Mouse (Mus musculus) limb, embryonic 14.5 days (tissue): Measurements from ENCODE around the gene Fam104a. TPM values are rescaled to one million over a fixed set of nuclear protein-coding genes. Genes with fewer than 3 reads are reported as not detected.

Experiments used
- ATAC-seq: fragments of 200-750 bp; cut with Nextera tagmentation; 2 replicates; pipeline ENCODE4 v1.8.0; 2017; ENCODE audit warnings: low read depth, moderate number of reproducible peaks, moderate TSS enrichment; ENCODE audit not compliant: low FRiP score
- DNase-seq: peaks from one replicate; pipeline ENCODE4 v3.0.0-alpha.2; 2015; ENCODE audit warnings: low spot score
- H3K27ac ChIP-seq: fragments of 300-500 bp; sonication (generic); replicated peaks from 2 replicates; pipeline ENCODE4 v1.5.1; 2014; ENCODE audit warnings: low read depth, mild to moderate bottlenecking, low read length, moderate library complexity, mixed read lengths
- H3K27me3 ChIP-seq: fragments of 300-500 bp; sonication (generic); 2 replicates; pipeline ENCODE4 v1.6.1; 2014; ENCODE audit warnings: low read length, mixed read lengths; ENCODE audit not compliant: control insufficient read depth, insufficient read depth
- H3K36me3 ChIP-seq: fragments of 300-500 bp; sonication (generic); 2 replicates; pipeline ENCODE4 v1.6.1; 2014; ENCODE audit warnings: mild to moderate bottlenecking, low read length, moderate library complexity, mixed read lengths; ENCODE audit not compliant: control insufficient read depth, insufficient read depth
- H3K4me1 ChIP-seq: fragments of 300-500 bp; sonication (generic); 2 replicates; pipeline ENCODE4 v1.6.1; 2014; ENCODE audit warnings: antibody characterized with exemption, low read length, mixed read lengths; ENCODE audit not compliant: control insufficient read depth, insufficient read depth
- H3K4me2 ChIP-seq: fragments of 300-500 bp; sonication (generic); replicated peaks from 2 replicates; pipeline ENCODE4 v1.6.1; 2014; ENCODE audit warnings: low read depth, mild to moderate bottlenecking, low read length, moderate library complexity; ENCODE audit not compliant: severe bottlenecking
- H3K4me3 ChIP-seq: fragments of 300-500 bp; sonication (generic); replicated peaks from 2 replicates; pipeline ENCODE4 v1.5.1; 2014; ENCODE audit warnings: low read length
- H3K9ac ChIP-seq: fragments of 300-500 bp; sonication (generic); 2 replicates; pipeline ENCODE4 v1.6.1; 2014; ENCODE audit warnings: mild to moderate bottlenecking, low read depth, low read length, moderate library complexity; ENCODE audit not compliant: severe bottlenecking
- H3K9me3 ChIP-seq: fragments of 300-500 bp; sonication (generic); 2 replicates; pipeline ENCODE4 v1.6.1; 2016; ENCODE audit warnings: low read length; ENCODE audit not compliant: control insufficient read depth
- POLR2A ChIP-seq: fragments of 200-500 bp; IDR thresholded peaks from 2 replicates; pipeline ENCODE4 v1.8.0; 2012; ENCODE audit warnings: inconsistent platforms, mild to moderate bottlenecking, moderate library complexity, borderline replicate concordance; ENCODE audit not compliant: insufficient read depth, insufficient read length; ENCODE audit errors: extremely low read depth
- WGBS: fragments of 180-500 bp; shearing (Covaris S2); extraction: QIAGEN DNeasy Blood & Tissue Kit; methylation state at CpG from one replicate; pipeline ENCODE4 v1.1.7; 2014; 5-methylcytosine and 5-hydroxymethylcytosine counted together
- polyA plus RNA-seq, 2 experiments: library from polyadenylated mRNA; depleted of rRNA in 1 of 2; stranded (reverse) in 1 of 2; unstranded in 1 of 2; fragments of >200 nt; fragmentation: Nextera tagmentation in 1 of 2; extraction: Ambion mirVana in 1 of 2; gene quantifications; 2 replicates each; pipeline versions ENCODE4 v1.2.1 to v1.2.3; 2012 to 2014

Fam104a gene
- polyA plus RNA-seq, 2 experiments: 30.3 to 50.2 TPM

DNA sequence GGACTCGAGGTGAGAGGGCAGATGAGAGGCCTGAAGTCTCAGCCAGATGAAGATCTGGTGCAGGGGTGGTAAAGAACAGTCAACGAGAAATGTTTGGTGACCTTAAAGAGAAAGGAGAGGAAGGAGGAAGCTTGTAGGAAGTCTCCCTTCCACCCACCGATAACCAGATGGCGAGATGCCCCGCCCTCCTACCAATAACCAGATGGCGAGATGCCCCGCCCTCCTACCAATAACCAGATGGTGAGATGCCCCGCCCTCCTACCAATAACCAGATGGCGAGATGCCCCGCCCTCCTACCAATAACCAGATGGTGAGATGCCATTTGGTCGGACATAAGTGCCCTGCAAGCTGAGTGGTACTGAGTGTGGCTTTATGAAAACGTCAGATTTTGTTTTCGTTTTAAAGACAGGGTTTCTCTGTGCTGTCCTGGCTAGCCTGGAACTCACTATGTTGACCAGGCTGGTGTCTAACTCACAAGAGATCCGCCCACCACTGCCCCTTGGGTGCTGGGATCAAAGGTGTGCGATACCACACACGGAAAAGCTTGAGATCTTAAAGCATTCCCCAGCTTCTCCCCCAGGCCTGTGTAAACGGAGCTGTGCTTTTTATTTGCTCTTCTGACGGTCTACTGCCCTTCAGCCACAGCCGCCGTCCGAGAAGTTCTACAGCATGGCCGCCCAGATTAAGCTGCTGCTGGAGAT lies 32.6 kb downstream of the Fam104a start:
- no peak overlapping the region for H3K27ac ChIP-seq
- no peak overlapping the region for H3K9ac ChIP-seq
- peak overlapping the region; percentile 23; the same call in 1 of the 2 replicates for H3K4me2 ChIP-seq
- no peak overlapping the region for H3K4me3 ChIP-seq
- no peak for DNase-seq
- H3K4me1 ChIP-seq: peaks cover 23% of the 10 kb centered on the region
- H3K36me3 ChIP-seq: peaks cover 50% of the 10 kb centered on the region
- TF ChIP-seq POLR2A: no peak
- no peaks in the 10 kb centered on the region for H3K9me3 ChIP-seq
- WGBS: 43% methylated on average over 20 of the region's 22 CpGs
- ATAC-seq: no peak
- no peaks in the 10 kb centered on the region for H3K27me3 ChIP-seq

DNA sequence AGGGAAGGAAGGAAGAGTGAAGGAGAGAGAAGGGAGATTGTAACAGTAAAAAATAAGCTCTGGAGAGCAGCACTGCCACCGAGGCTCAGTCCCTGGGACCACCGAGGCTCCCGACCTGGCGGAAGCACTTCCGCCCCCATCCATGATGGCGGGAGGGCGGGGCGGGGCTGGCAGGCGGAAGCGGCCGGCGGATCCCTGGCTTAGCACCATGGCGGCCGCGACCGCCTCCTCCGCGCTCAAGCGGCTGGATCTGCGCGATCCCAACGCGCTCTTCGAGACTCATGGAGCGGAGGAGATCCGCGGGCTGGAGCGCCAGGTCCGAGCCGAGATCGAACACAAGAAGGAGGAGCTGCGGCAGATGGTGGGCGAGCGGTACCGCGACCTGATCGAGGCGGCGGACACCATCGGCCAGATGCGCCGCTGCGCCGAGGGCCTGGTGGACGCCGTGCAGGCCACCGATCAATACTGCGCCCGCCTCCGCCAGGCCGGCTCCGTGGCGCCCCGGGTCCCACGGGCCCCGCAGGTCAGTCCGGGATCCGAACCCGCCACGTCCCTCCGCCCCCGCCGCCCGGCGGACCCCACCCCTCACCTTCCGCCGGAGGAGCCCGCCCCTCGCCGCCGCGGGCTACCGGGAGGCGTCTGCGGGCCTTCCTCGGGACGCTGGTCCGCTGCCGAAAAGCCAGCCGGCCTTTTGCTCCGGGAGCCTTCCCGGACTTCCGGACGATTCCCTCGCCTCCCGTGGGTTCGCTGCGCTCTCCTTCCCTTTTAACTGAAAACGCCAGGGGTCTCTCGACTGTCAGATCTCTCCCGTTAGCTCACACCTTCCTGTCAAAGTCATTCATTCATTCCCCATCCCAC lies 34.4 kb downstream of the Fam104a start, which contains the start of gene Slc39a11:
Gene Slc39a11 (minus strand): TSS at position 727 of the 858 bp plus-strand sequence.
- DNase-seq: peak; percentile 75
- Histone ChIP-seq H3K4me3 (peak within 1 kb of the TSS; percentile 96), H3K9me3 (peaks cover 5% of the 10 kb centered on the region), H3K27ac (peak within 1 kb of the TSS; percentile 89), H3K4me1 (peaks cover 23% of the 10 kb centered on the region), H3K36me3 (peaks cover 32% of the 10 kb centered on the region), H3K9ac (peak within 1 kb of the TSS; percentile 95), H3K4me2 (peak within 1 kb of the TSS; percentile 72), H3K27me3 (no peaks in the 10 kb centered on the region)
- 1% methylated on average over 59 of the region's 91 CpGs for WGBS
- ATAC-seq: peak; percentile 82
- TF ChIP-seq POLR2A: peak; percentile 73; the same call in 1 of the 2 replicates

DNA sequence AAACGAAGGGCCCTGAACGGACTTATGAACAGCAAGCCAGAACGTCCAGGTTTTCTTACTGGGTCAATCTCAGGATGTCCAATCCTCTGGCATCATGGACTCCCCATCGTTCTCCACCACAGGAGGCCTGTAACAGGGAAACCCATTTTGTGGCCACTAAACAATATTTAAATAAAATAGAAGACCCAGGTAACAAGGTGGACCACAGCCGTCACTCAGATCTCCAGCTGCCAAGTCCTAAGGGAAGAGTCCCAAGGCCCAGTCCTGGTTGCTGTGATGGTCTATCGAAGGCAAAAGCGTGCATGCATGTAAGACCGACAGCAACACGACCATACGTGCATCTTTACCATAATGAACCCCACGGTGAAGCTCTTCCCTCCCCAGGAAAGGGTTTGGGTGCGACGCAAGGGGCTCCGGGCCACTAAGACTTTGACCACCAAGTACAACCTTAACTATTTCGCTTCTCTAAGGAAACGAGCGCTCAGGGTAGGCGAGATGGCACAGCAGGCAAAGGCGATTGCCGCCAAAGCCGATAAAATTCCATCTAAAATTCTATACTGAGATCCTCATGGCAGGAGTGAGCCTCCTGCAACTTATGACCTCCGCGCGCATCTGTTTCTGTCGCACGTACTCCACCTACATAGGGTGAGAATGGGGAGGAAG lies 35.1 kb downstream of the Fam104a start, which contains the start of gene Cog1:
Gene Cog1 (plus strand): TSS at position 480 of the 663 bp plus-strand sequence.
- ATAC-seq: no peak
- H3K27me3 ChIP-seq: no peaks in the 10 kb centered on the region
- peak within 1 kb of the TSS; percentile 96 for H3K4me3 ChIP-seq
- peak within 1 kb of the TSS; percentile 72 for H3K4me2 ChIP-seq
- WGBS: 41% methylated on average over 26 of the region's 26 CpGs
- peaks cover 18% of the 10 kb centered on the region for H3K4me1 ChIP-seq
- no peak for DNase-seq
- H3K36me3 ChIP-seq: peaks cover 24% of the 10 kb centered on the region
- peaks cover 5% of the 10 kb centered on the region for H3K9me3 ChIP-seq
- no peak for TF ChIP-seq POLR2A
- peak within 1 kb of the TSS; percentile 89 for H3K27ac ChIP-seq
- H3K9ac ChIP-seq: peak within 1 kb of the TSS; percentile 95

DNA sequence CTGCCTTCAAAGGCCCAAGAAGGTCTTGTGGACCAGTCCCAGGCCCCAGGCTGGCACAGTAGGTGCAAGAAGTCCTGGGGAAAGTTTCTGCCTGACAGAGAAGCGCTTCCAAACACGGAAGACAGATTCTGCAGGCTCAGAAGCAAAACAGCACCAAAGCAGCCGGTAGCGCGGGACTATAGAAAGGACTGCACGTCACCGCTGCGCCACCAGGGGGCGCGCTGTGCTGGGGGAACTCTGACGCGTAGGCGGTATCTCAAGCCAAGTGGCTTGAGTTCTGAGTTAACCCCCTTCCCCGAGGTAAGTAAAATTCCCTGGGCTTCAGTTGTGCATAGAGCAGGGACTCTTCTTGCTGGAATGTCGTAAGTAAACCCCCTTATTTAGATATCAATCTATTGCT lies 35.8 kb downstream of the Fam104a start:
- H3K4me3 ChIP-seq: no peak overlapping the region
- no peak overlapping the region for H3K9ac ChIP-seq

DNA sequence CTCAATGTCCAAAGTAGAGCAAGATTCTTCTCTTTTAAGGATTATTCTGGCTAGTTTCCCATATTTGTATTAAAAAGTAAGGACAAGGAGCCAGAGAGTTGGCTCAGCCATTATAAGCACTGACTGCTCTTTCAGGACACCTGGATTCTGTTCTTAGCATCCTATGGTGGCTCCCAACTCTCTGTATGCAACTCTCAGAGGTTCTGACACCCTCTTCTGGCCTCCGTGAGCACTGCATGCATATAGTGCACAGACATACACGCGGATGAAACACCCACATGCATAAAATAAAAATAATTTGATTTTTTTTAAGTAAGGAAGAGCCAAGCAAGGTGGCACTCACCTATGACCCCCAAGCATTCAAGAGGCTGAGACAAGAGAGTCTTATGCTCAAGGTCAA lies 38.8 kb downstream of the Fam104a start:
- 89% methylated on average over 3 of the region's 3 CpGs for WGBS
- TF ChIP-seq POLR2A: no peak
- Histone ChIP-seq H3K27me3 (no peaks in the 10 kb centered on the region), H3K27ac (no peak overlapping the region), H3K4me1 (peaks cover 7% of the 10 kb centered on the region), H3K4me2 (no peak overlapping the region), H3K9me3 (peaks cover 5% of the 10 kb centered on the region), H3K36me3 (no peaks in the 10 kb centered on the region), H3K4me3 (no peak overlapping the region), H3K9ac (no peak overlapping the region)
- no peak for DNase-seq
- no peak for ATAC-seq

More for the DNA sequence above, 35.8 kb downstream of the Fam104a start:
- Histone ChIP-seq H3K4me1 (peaks cover 17% of the 10 kb centered on the region), H3K36me3 (peaks cover 18% of the 10 kb centered on the region), H3K4me2 (no peak overlapping the region; the same call in 1 of the 2 replicates), H3K9me3 (peaks cover 5% of the 10 kb centered on the region), H3K27ac (no peak overlapping the region), H3K27me3 (no peaks in the 10 kb centered on the region)
- ATAC-seq: 0 out of 2 replicates have a peak, but pooled peaks have one; percentile 16
- 5% methylated on average over 15 of the region's 15 CpGs for WGBS
- TF ChIP-seq POLR2A: no peak
- DNase-seq: peak; percentile 79
